Mouse (Mus musculus): ENCODE measurements around the gene Dusp15. TPM values are rescaled to one million over a fixed set of nuclear protein-coding genes. Genes with fewer than 3 reads are reported as not detected.

The Dusp15 gene
- polyA plus RNA-seq, 1 experiment from 2014 or later, result 12.6 TPM

DNA sequence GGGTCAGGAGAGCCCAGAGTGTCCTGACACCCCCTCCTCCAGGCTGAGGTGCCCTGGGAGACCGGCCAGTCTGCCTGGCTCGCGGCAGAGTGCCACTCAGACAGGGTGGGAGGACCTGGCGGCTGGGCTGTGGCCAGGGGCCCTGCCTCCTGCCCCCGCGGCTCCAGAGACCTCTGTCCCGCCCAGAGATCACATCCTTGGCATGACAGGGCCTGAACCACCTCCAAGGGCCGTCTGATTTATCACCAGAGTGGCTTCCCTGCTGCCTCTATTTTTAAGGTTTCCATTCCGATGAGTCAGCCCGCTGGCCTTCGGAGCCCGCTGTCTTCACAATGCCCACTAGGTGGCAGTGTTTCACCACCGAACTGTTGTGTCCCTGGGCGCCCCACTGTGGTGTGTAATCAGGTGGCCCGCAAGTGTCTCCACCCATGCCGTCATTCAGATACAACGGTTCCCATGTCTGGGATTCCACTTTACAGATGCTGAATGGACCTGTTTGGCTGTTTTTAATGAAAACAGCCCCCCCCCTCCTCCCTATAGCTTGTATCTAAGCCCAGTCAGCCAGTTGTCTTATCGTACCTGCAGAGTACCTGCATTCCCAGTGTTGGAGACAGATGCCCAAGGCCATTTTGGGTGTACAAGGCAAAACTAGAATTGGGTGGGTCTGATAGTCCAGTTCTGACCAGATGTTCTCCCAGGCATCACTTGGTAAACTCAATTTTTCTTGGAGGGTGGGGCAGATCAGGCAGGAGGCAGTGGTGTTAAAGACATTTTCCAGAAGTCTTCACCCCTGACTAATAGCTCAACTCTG, 37.0 kb downstream of the Dusp15 start:
- H3K4me3 ChIP-seq (ENCODE audit: low read depth, low read length), result no peak overlapping the region; the same call in 1 of the 2 replicates
- no peaks in the 10 kb centered on the region for H3K9me3 ChIP-seq (ENCODE audit: control insufficient read depth, low read length)
- 5% methylated on average over 18 of the region's 18 CpGs for WGBS
- H3K27me3 ChIP-seq (ENCODE audit: control insufficient read depth, insufficient read depth, low read length), result peaks cover 5% of the 10 kb centered on the region; the same call in 1 of the 2 replicates
- H3K4me1 ChIP-seq (ENCODE audit: control insufficient read depth, insufficient read depth, low read length), result no peaks in the 10 kb centered on the region
- no peak overlapping the region for H3K27ac ChIP-seq (ENCODE audit: low read depth, low read length)
- 0 out of 2 replicates have a peak overlapping the region, but pooled peaks have one; percentile 28 for H3K9ac ChIP-seq (replicated peaks; ENCODE audit: low read depth, low read length)
- peak; percentile 80 for ATAC-seq (ENCODE audit: low read depth)
- H3K36me3 ChIP-seq (ENCODE audit: control insufficient read depth, insufficient read depth, low read length), result no peaks in the 10 kb centered on the region
- H3K4me2 ChIP-seq (ENCODE audit: low read depth, low read length), result peak overlapping the region; percentile 48

- no peak overlapping the region for H3K9ac ChIP-seq (replicated peaks; ENCODE audit: low read depth, low read length)
- peaks cover 5% of the 10 kb centered on the region; the same call in 1 of the 2 replicates for H3K27me3 ChIP-seq (ENCODE audit: control insufficient read depth, insufficient read depth, low read length)
- no peak for ATAC-seq (ENCODE audit: low read depth)
- H3K27ac ChIP-seq (ENCODE audit: low read depth, low read length), result no peak overlapping the region
- H3K4me1 ChIP-seq (ENCODE audit: control insufficient read depth, insufficient read depth, low read length), result no peaks in the 10 kb centered on the region
- WGBS, result 52% methylated on average over 7 of the region's 7 CpGs
- no peaks in the 10 kb centered on the region for H3K36me3 ChIP-seq (ENCODE audit: control insufficient read depth, insufficient read depth, low read length)
- H3K4me3 ChIP-seq (ENCODE audit: low read depth, low read length), result no peak overlapping the region
- no peak overlapping the region for H3K4me2 ChIP-seq (ENCODE audit: low read depth, low read length)
- no peaks in the 10 kb centered on the region for H3K9me3 ChIP-seq (ENCODE audit: control insufficient read depth, low read length)
Measured at GRCm38 (mm10) chr2:152913471-152913870, 38.0 kb downstream of the Dusp15 start.

- no peak for ATAC-seq (ENCODE audit: low read depth)
- no peak overlapping the region for H3K9ac ChIP-seq (replicated peaks; ENCODE audit: low read depth, low read length)
- 34% methylated on average over 6 of the region's 6 CpGs for WGBS
- H3K36me3 ChIP-seq (ENCODE audit: control insufficient read depth, insufficient read depth, low read length), result no peaks in the 10 kb centered on the region
- no peaks in the 10 kb centered on the region for H3K9me3 ChIP-seq (ENCODE audit: control insufficient read depth, low read length)
- H3K27me3 ChIP-seq (ENCODE audit: control insufficient read depth, insufficient read depth, low read length), result peaks cover 5% of the 10 kb centered on the region; the same call in 1 of the 2 replicates
- no peak overlapping the region for H3K27ac ChIP-seq (ENCODE audit: low read depth, low read length)
- H3K4me2 ChIP-seq (ENCODE audit: low read depth, low read length), result no peak overlapping the region
- no peak overlapping the region for H3K4me3 ChIP-seq (ENCODE audit: low read depth, low read length)
- H3K4me1 ChIP-seq (ENCODE audit: control insufficient read depth, insufficient read depth, low read length), result no peaks in the 10 kb centered on the region
Measured at GRCm38 (mm10) chr2:152911432-152911831, 40.1 kb downstream of the Dusp15 start.

GRCm38 (mm10) chr2:152911031-152911430, 40.5 kb downstream of the Dusp15 start, which contains the start of gene Mylk2:
TSS of gene Mylk2 (plus strand) at chr2:152911352.
- Histone ChIP-seq H3K27ac (ENCODE audit: low read depth, low read length) (no peak within 1 kb of the TSS), H3K4me3 (ENCODE audit: low read depth, low read length) (no peak within 1 kb of the TSS), H3K36me3 (ENCODE audit: control insufficient read depth, insufficient read depth, low read length) (no peaks in the 10 kb centered on the region), H3K9ac (replicated peaks; ENCODE audit: low read depth, low read length) (no peak within 1 kb of the TSS), H3K4me1 (ENCODE audit: control insufficient read depth, insufficient read depth, low read length) (no peaks in the 10 kb centered on the region), H3K9me3 (ENCODE audit: control insufficient read depth, low read length) (no peaks in the 10 kb centered on the region), H3K27me3 (ENCODE audit: control insufficient read depth, insufficient read depth, low read length) (peaks cover 5% of the 10 kb centered on the region; the same call in 1 of the 2 replicates), H3K4me2 (ENCODE audit: low read depth, low read length) (no peak within 1 kb of the TSS)
- no peak for ATAC-seq (ENCODE audit: low read depth)
- WGBS, result 18% methylated on average over 12 of the region's 12 CpGs

DNA sequence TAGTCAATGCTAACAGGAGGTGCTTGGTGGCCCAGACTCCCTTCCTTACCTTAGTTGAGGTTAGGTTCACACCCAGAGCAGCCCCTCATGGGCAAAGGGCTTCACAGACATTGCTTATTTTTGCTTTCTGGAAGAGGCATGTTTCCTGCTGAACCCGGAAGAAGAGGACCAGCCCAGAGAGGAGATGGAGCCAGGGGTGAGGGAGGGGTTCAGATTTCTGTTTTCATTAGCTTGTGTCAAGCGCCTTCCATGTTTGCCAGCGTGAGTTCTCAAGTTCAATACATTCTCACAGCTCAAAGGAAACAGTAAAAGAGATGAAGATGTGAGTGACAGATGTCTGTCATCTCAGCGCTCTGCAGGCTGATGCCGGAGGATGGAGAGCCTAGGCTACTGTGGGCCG, 41.6 kb downstream of the Dusp15 start:
- Histone ChIP-seq H3K4me1 (ENCODE audit: control insufficient read depth, insufficient read depth, low read length) (no peaks in the 10 kb centered on the region), H3K27ac (ENCODE audit: low read depth, low read length) (no peak overlapping the region), H3K4me3 (ENCODE audit: low read depth, low read length) (no peak overlapping the region), H3K9ac (replicated peaks; ENCODE audit: low read depth, low read length) (no peak overlapping the region), H3K4me2 (ENCODE audit: low read depth, low read length) (no peak overlapping the region), H3K9me3 (ENCODE audit: control insufficient read depth, low read length) (no peaks in the 10 kb centered on the region), H3K27me3 (ENCODE audit: control insufficient read depth, insufficient read depth, low read length) (peaks cover 5% of the 10 kb centered on the region; the same call in 1 of the 2 replicates), H3K36me3 (ENCODE audit: control insufficient read depth, insufficient read depth, low read length) (no peaks in the 10 kb centered on the region)
- no peak for ATAC-seq (ENCODE audit: low read depth)
- WGBS, result 90% methylated on average over 6 of the region's 6 CpGs

- no peak overlapping the region for H3K4me2 ChIP-seq (ENCODE audit: low read depth, low read length)
- no peaks in the 10 kb centered on the region for H3K9me3 ChIP-seq (ENCODE audit: control insufficient read depth, low read length)
- WGBS, result 65% methylated on average over 14 of the region's 14 CpGs
- H3K4me1 ChIP-seq (ENCODE audit: control insufficient read depth, insufficient read depth, low read length), result no peaks in the 10 kb centered on the region
- no peaks in the 10 kb centered on the region for H3K27me3 ChIP-seq (ENCODE audit: control insufficient read depth, insufficient read depth, low read length)
- H3K4me3 ChIP-seq (ENCODE audit: low read depth, low read length), result no peak overlapping the region
- ATAC-seq (ENCODE audit: low read depth), result no peak
- no peak overlapping the region for H3K27ac ChIP-seq (ENCODE audit: low read depth, low read length)
- no peak overlapping the region for H3K9ac ChIP-seq (replicated peaks; ENCODE audit: low read depth, low read length)
- H3K36me3 ChIP-seq (ENCODE audit: control insufficient read depth, insufficient read depth, low read length), result no peaks in the 10 kb centered on the region
Measured at GRCm38 (mm10) chr2:152907114-152907943, 44.2 kb downstream of the Dusp15 start.

DNA sequence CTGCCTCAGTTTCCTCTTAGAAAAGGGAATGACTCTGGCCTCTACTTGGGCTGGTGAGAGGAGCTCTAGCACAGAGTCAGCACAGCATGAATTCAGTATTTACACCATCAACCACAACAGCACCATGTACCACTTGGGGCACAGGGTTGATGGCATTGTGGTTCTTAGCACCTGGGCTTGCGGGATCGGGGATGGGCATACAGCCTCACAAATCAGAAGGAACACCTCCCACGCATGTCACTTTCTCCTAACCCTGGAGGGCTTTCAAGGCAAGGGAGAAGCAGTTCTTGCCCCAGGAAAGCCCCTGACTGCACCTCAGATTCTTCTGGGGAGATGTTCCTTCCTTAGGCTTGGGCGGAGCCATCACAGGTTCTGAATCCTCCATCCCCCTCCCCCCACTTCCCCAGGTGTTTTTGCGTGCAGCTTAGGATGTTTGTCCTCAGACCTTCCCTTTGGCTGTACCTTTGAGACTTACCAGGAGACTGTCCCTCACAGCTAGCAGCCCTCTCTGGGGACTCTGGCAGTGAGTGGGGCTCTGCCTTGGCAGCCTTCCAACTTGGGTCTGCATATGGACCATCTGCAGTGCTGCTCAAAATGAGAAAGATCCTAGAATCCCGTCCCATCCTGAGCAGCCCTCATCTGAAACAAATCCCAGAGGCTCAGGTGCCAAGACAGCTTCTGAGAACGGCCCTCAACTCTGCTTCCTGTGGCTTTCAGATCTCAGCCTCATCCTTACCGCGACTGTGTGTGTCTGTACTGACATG, 45.0 kb downstream of the Dusp15 start:
- WGBS, result 71% methylated on average over 9 of the region's 9 CpGs

GRCm38 (mm10) chr2:152905036-152905829, 46.3 kb downstream of the Dusp15 start:
- 69% methylated on average over 11 of the region's 11 CpGs for WGBS
- Histone ChIP-seq H3K4me2 (ENCODE audit: low read depth, low read length) (no peak overlapping the region), H3K27me3 (ENCODE audit: control insufficient read depth, insufficient read depth, low read length) (no peaks in the 10 kb centered on the region), H3K4me3 (ENCODE audit: low read depth, low read length) (no peak overlapping the region), H3K27ac (ENCODE audit: low read depth, low read length) (no peak overlapping the region), H3K36me3 (ENCODE audit: control insufficient read depth, insufficient read depth, low read length) (no peaks in the 10 kb centered on the region), H3K4me1 (ENCODE audit: control insufficient read depth, insufficient read depth, low read length) (no peaks in the 10 kb centered on the region), H3K9ac (replicated peaks; ENCODE audit: low read depth, low read length) (no peak overlapping the region), H3K9me3 (ENCODE audit: control insufficient read depth, low read length) (no peaks in the 10 kb centered on the region)
- no peak for ATAC-seq (ENCODE audit: low read depth)

More for the DNA sequence above, 45.0 kb downstream of the Dusp15 start:
- Histone ChIP-seq H3K27ac (ENCODE audit: low read depth, low read length) (no peak overlapping the region), H3K27me3 (ENCODE audit: control insufficient read depth, insufficient read depth, low read length) (no peaks in the 10 kb centered on the region), H3K9ac (replicated peaks; ENCODE audit: low read depth, low read length) (no peak overlapping the region), H3K36me3 (ENCODE audit: control insufficient read depth, insufficient read depth, low read length) (no peaks in the 10 kb centered on the region), H3K4me3 (ENCODE audit: low read depth, low read length) (no peak overlapping the region), H3K9me3 (ENCODE audit: control insufficient read depth, low read length) (no peaks in the 10 kb centered on the region), H3K4me1 (ENCODE audit: control insufficient read depth, insufficient read depth, low read length) (no peaks in the 10 kb centered on the region), H3K4me2 (ENCODE audit: low read depth, low read length) (no peak overlapping the region)
- ATAC-seq (ENCODE audit: low read depth), result no peak

Data from neural tube, embryonic 14.5 days (tissue).